Mouse (Mus musculus) T-helper 1 cell (primary cell): ENCODE data around the gene Fbrs.
"Not testable (repeated sequence)": the region's sequence is repeated elsewhere in the genome, so short reads cannot be mapped to it uniquely, and the experiment has no call there.

ENCODE experiments used
- in situ Hi-C: fragments of 300-600 bp; cut with MboI, MseI; formaldehyde crosslinking; loops from one replicate; pipeline ENCODE4 v1.15.1; 2025; ENCODE audit warnings: high pct_unique_total_duplicates

Gene Fbrs

DNA sequence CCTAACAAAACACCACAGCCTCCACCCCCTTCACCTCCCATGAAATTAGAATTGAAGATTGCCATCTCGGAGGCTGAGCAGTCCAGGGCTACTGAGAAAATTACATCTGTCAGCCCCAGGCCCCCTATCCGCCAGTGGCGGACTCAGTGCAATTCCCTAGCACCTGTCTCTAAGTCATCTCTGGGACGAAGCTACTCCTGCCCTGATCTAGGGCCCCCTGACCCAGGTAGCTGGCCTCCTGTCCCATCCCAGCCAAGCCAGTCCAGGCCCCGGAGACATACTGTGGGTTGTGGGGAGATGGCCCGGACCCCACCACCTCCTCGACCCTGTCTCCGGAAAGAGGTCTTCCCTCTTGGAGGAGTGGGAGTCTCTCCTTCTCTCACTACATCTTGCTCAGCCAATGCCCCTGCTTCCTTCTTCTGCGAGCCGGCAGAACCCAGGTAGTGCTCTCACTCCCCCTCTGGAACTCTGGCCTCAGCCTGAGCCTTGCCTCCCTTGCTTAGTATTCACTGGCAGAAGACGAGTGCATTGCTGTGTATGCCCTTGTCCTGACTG, 3.7 kb upstream of the Fbrs start:
- in situ Hi-C loops: no loop called here

DNA sequence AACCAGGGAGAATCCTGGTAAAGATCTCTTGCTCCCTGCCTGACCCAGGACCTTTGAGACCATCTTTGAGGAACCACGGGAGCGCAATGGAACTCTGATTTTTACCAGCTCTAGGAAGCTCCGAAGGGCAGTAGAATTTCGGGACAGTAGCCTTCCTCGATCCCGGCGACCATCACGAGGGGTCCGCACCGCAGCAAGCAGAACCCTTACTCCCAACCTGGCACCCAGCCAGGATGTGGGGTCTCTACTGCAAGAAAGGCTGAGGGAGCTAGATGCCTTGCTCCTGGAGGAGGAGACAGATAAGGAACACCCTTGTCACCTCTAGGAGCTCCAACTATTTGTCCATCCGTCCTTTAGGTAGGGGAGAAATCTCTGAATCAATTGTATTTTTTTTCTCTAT, 2.7 kb upstream of the Fbrs start:
- in situ Hi-C loops: no loop called here

DNA sequence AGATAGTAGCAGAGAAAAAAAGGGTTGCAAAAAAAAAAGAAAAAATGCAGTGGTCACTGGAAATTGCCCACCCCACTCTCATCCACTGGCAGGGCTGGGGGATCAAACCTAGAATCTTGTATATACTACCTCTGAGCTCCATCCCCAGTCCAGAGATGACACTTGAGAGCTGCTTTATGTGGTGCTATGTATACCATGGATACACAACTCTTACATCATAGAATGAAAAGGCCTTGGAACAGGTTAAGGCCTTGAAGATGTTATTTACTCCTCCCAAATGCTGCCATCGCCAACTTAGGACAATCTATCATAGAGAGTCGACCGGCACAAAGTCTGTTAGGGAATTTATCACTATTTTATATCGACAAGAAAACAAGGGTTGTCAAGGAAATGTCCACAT, 2.1 kb upstream of the Fbrs start:
- in situ Hi-C loops: no loop called here

DNA sequence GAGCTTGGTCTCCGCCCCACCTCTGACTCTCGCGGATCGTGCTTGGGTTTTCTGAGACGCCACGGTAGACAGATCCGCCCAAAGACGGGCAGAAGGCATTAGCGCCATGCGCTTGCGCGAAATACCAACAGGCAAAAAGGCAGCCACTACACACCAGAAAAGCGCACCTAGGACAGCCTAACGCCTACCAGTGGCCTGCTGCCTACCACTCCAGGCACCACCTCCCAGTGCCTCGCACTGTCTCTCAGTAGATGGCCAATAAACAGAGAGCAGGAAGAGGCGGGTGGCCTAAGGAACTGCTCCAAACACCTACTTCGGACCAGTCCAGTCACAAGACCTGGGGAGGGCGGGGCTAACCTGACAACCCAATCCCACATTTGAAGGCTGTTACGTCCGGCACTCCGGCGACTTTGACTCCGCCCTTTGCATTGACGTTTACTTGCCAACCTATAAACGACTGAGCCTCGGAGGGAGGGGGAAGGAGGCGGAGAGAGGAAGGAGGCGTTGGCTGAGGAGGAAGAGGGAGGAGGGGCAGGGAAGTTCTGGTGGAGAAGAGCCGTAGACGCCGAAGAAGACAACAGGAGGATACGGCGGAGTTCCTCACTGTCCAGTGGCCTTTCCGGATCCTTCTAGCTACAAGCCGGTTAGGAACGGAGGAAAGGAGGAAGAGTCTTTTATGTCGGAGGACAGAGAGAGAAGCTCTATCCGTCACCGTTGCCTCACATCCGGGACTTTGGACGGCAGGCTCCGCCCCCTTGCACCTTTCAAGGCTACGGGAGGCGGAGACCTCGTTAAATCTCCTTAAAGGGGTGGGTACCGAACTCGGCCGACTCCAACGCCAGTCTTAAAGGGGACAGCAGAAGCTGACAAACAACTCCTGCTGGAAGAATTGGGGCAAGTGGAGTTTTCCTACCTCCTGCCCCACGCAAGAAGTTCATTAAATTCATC, 1.0 kb upstream of the Fbrs start:
- in situ Hi-C loops: no loop called here

DNA sequence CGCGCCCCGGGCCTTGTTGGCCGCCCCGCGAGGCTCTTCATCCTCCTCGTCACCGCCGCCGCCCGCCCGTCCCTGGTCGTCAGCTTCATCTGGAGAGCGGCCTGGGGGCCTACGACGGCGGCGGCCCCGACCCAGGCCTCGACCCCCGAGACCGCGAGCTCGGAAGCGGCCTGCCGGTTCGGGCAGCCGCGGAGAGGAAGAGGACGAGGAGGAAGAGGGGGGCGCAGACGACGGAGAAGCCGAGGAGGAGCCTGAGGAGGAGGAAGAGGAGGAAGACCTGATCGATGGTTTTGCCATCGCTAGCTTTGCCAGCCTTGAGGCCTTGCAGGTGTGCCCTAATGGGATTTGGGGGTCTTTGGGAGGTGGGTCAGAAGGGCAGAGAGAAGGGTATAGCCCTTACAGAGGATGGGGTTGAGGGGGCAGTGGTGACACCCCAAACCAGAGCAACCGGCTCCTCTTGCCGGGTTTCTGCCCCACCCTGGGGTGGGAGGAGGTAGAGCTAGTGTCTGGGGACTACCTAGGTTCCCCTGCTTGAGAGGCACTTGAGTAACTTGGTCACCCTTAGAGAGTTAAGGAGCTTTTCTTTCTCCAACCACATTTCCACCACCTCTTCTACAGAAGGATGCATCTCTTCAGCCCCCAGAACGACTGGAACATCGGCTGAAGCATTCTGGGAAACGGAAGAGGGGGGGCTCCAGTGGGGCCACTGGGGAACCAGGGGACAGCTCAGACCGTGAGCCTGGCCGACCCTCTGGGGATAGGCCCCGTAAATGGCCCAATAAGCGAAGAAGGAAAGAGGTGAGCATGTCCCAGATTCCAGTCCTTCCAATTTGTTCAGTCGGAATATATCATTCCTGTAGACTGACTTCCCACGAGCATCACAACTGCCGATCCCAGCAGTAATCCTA, 573 bp downstream of the Fbrs start:
- in situ Hi-C loops: no loop called here

DNA sequence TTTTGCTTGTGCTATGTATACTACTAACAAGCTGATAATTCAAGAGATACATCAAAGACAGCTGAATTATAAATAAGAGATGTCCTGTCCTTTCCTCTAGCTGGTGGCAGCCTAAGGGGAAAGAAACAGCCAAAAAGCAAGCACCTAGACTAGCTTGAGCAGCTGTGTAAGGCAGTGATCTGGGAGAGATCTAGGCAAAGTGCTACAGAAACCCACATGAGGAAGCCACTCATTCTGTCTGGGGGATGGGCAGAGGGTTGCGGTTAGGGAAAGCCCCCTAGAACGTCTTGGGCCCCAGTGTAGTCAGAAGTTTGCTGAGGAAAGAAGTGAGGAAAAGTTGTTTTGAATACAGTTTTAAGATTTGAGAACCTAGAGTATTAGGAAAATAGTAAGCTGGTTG, 1.3 kb downstream of the Fbrs start:
- in situ Hi-C loops: no loop called here

DNA sequence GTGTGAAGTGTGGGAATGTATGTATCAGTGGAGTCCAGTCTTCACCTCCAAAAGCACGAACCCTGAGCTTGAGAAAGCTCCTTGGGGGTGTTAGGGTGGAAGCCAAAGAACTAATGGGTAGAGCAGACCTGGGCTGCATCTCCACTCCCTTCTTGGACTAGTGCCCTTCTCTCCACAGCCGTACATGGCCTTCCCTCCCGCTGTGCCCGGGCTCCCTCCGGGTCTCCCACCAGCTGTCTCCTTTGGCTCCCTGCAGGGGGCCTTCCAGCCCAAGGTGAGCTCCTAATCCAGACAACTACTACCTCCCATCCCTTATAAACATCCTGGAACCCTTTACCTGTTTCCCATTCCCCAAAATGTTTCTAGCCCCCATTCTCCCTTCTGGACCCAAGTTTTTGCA, 6.4 kb downstream of the Fbrs start:
- in situ Hi-C loops: no loop called here

DNA sequence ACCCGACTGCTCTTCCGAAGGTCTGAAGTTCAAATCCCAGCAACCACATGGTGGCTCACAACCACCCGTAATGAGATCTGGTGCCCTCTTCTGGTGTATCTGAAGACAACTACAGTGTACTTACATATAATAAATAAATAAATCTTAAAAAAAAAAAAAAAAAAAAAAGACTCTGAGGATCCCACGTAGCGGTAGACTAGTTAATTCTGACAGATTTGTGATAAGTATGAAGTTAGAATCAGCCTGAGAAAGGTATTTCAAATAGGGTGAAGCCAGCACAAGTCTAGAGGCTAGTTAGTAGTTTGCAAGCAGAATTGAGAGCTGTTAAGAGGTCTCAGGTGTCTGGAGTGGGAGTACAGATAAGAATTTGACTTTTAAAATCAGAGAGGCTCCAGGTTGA, 9.4 kb downstream of the Fbrs start:
- in situ Hi-C loops: not testable (repeated sequence)

DNA sequence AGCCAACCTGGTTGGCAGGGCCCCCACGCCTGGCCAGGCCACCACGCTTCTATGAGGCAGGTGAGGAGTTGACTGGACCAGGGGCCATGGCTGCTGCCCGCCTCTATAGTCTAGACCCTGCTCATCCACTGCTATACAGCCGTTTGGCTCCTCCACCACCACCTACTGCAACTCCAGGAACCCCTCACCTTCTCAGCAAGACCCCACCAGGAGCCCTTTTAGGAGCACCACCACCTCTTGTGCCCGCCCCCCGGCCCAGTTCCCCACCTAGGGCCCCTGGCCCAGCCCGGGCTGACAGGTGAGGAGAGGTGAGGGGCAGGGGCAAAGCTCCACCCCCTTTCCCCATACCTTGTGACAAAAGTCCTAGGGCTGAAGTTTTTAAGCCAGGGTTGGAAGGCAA, 11.0 kb downstream of the Fbrs start:
- in situ Hi-C loops: no loop called here

DNA sequence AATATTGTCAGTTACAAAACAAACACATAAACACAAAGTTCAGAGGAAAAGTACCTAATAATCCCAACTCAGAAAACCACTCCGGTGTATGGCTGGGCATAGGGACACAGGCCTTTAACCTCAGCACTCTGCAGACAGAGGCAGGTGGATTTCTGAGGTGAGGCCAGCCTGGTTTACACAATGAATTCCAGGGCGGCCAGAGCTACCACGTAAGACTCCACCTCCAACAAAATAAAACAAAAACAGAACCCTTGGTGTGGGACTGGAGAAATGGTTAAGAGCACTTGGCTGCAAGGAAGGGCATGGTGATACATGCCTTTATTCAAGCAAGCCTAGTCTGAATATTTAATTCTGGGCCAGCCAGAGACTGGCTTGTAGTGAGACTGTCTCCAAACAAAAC, 12.8 kb downstream of the Fbrs start:
- in situ Hi-C loops: no loop called here

DNA sequence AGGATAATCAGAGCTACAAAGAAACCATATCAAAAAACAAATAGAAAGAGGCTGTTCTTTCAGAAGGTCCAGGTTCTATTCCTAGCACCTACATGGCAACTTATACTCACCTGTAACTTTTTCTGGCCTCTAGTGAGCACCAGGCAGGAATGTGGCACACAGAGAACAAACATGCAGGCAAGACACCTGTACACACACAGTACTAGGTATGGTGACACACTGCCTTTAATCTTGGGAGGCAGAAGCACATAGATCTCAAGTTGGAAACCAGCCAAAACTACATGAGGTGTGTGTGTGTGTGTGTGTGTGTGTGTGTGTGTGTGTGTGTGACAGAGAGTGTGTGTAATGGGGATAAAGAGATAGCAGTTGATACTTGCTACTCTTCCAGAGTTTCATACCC, 15.6 kb downstream of the Fbrs start:
- in situ Hi-C loops: no loop called here

DNA sequence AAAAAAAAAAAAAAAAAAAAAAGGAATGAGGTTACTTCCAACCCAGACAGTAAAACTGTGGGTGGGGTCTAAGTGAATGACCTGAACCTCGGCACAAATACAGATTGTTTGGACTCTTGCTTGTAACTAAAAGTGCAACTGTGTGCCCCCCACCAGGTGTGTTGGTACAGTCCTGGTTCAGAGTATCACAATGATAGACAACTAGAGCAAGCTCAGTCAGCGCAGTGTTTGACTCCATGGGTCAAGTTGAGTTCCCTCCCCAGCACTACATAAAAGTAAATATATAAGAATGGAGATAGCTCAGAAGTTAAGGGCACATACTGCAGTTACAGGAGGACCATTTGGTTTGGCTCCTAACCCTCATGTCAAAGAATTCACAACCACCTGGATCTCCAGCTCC, 18.4 kb downstream of the Fbrs start:
- in situ Hi-C loops: no loop called here

DNA sequence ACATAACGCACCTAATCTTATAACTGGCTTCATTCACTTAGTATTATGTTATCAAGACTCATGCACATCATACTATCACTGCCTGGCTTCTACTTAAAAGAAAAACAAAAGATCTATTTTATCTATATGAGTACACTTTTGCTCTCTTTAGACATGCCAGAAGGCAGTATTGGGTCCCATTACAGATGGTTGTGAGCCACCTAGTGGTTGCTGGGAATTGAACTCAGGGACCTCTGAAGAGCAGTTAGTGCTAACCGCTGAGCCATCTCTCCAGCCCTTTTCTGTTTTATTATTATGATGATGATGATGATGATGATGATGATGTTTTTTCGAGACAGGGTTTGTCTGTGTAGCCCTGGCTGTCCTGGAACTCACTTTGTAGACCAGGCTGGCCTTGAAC, 19.4 kb downstream of the Fbrs start:
- in situ Hi-C loops: no loop called here

DNA sequence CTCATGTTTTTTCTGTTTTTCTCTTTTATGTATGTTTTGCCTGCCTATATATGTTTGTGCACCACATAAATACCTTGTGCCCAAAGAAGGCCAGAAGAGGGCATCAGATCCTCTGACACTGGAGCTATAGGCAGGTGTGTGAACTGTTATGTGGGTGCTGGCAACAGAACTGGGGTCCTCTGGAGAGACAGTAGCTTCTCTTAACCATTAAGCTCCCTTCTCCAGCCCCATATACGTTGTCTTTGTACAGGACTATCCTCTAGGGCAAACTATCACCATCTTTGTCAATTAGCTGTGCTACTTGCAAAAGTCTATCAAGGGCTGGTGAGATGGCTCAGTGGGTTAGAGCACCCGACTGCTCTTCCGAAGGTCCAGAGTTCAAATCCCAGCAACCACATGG, 29.3 kb downstream of the Fbrs start:
- in situ Hi-C loops: no loop called here

DNA sequence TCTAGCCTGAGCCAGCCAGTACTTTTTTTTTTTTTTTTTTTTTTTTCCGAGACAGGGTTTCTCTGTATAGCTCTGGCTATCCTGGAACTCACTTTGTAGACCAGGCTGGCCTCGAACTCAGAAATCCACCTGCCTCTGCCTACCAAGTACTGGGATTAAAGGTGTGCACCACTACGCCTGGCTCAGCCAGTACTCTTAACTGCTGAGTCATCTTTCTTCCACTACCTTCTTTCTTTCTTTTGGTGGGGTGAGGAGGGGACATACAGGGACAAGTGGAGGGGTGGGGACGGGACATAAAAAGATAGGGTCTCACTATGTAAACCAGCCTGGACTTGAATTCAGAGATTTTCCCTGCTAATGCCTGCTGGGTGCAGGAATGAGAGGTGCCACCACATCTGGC, 30.8 kb downstream of the Fbrs start:
- in situ Hi-C loops: not testable (repeated sequence)

DNA sequence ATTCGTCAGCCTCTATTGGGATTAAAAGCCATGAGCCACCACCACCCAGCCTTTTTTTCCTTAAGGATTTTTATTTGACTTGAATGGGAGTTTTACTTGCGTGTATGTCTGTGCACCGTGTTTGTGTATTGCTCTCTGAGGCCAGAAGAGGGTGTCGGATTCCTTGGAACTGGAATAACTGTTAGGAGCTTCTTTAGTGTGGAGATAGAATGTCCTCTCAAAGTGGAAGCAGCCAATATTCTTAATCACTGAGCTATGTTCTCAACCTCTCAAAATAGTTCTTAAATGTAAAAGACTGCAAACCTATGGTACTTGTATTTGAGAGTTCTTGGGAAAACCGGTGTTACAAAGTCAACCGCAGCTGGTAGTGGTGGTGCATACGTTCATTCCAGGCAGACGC, 32.2 kb downstream of the Fbrs start:
- in situ Hi-C loops: no loop called here

DNA sequence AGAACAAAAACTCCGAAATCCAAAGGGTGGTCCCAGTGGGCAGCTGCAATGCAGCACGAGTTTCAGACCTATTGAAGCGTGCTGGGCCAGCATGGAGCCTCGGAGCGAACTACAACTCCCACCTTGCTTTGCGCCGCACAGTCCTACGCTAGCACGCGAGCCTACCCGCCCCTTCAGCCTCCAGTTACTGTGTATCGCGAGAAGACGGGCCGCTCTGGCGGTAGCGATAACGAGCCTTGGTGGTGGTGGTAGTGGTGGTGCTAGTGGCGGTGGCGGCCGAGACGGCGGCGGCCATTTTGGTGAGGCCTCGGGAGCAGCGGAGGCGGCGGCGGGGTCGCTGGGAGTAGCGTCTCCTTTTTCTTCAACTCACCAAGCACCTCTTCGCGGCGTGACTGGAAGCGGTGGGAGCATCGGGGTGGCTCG, 32.8 kb downstream of the Fbrs start, which contains the start of gene Srcap:
Gene Srcap (plus strand): TSS at position 176 of the 423 bp plus-strand sequence.
- in situ Hi-C loops: no loop called here

DNA sequence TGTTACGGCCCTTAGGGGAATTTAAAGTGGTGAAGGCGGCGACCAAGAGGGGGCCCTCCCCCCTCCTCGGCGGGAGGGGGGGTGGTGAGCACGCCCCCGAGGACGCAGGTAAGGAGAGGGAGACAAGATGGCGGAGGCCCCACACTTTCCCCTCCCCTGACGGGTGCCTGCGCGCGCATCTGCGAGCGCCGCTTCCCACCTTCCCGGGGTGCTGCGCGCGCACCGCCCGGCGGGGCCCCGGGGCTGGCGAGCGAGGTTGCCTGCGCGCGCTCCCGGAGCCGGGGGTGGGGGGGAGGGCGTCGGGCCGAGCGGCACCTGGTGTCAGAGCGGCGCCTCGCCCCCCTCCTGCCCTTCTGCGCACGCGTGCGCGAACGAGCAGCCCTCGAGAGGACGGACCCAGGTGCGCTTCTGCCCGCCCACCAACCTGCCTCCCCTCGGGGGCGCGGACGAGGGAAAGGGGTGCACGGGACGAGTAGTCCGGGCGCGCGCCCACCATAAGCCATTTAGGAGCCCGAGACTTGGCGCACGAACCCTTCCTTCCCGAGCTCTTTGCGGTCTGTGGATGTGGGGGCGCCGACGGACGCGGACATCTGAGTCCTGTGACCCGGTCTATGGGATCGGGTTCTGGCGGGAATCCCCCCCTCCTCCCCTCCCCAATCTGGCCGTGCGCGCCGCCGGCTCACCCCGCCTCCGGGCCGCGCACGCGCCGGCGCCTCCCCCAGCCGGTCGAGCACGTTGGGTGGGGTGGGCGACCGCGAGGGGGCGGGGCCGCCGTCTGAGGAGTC, 33.4 kb downstream of the Fbrs start:
- in situ Hi-C loops: no loop called here

DNA sequence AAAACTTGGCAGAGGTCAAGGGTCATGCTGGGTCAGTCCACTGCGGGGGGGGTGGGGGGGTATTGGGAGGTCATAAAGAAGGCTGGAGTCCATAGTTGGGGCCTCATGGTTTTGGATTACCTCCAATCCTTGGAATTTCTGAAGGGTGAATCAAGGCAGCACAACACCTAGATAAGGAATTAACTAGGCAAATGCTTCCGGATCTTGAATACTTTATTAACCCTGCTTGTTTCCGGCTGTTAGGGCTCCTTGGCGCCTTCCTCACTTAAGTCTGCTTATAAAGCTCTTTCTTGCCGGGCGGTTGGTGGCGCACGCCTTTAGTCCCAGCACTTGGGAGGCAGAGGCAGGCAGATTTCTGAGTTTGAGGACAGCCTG, 34.0 kb downstream of the Fbrs start:
- in situ Hi-C loops: no loop called here

DNA sequence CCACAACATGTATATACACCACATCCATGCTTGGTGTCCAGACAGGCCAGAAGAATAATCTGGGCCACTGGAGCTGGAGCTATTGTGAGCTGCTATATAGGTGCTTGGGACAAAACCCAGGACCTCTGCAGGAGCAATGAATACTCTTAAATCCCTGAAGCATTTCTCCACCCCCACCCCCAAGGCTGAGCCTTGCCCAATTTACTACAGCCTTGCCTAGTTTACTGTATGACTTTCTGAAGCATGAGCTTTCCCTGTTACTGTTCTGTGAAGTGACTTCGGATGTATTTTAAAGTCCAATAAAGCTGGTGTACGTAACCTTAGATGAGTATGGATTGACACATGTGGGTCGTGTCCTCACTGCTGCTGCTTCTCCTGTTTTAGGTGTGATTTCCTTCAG, 34.8 kb downstream of the Fbrs start:
- in situ Hi-C loops: no loop called here

DNA sequence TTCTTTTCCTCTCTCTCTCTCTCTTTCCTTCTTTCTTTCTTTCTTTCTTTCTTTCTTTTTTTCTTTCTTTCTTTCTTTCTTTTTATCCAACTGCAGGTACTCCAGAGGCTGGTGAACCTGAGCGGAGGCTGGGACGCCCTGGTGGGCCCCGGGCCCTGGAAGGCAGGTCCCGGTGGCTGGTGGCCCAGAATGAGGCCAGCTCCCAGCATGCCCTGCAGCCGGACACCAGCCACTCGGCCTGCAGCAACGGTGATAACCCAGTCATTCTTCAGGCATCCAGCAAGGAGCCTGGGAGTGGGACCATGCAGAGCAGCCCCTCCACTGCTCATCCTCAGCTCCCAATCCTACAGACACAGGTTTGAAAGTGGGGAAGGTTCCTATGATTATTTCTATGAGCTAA, 36.8 kb downstream of the Fbrs start:
- in situ Hi-C loops: no loop called here

DNA sequence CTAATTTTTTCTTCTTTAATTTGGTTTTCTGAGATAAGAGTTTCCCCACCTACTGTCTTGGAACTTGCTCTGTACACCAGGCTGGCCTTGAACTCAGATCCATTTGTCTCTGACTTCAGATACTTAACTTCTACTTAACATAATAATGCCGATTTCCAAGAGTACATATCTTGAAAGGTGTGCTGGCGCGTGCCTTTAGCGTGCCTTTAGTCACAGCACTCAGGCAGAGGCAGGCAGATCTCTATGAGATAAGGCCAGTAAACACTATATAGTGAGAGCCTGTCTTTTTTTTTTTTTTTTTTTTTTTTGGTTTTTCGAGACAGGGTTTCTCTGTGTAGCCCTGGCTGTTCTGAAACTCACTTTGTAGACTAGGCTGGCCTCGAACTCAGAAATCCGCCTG, 37.3 kb downstream of the Fbrs start:
- in situ Hi-C loops: no loop called here
